Mouse (Mus musculus): ENCODE results near the gene Zfp553. TPM values are rescaled to one million over a fixed set of nuclear protein-coding genes. Genes with fewer than 3 reads are reported as not detected.
A peak's percentile ranks its signal among the peaks of the same experiment; 100 is the strongest.

Zfp553 gene
- 41.3 and 42.5 TPM in 2 replicates for polyA plus RNA-seq (2015; fragmentation: Nextera tagmentation; extraction: Ambion mirVana)

DNA sequence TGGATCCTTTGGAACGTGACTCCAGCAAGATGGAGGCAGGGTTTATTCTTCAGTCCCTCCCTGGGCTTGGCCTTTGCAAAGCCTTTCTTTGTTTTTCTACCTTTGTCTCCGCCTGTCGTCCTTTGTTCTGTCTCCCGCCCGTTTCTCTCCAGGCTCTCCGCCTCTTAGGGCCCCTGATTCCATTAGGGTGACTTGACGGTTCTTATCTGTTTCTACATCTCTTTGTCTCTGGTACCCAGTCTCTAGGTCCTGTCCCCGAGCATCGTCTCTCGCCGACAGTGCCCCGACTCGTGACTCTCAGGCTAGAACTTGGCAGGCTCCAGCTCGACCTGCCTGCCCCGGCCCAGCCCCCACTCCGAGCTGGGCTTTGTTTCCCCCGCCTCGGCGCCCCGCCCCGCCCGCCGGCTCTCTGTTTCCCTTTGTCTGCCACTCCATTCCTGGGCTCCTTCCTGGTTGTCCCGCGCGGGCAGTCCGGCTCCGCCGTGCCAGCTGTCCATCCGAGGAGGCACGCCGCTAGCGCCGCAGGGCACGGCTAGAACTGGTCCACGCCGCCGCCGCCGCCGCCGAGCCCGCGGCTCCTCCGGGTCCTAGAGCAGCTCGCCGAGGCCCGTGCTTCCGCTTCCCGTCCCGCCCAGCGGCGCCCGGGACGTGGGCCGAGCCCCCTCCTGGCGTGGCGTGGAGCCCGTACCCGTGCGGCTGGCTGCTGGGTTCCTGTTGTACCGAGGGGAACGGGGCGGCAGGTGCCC, at the start of gene Zfp553, which contains the start of gene Sept1:
Gene Zfp553, plus strand, starts transcription at position 440 of the 746 bp plus-strand sequence.
Gene Sept1, minus strand, starts transcription at position 509 of the 746 bp plus-strand sequence.
- peaks cover 50% of the 10 kb centered on the region for H3K36me3 ChIP-seq
- no peaks in the 10 kb centered on the region for H3K27me3 ChIP-seq
- peak; percentile 92 for ATAC-seq (ENCODE audit: insufficient number of reproducible peaks, low FRiP score, low TSS enrichment, low read depth)
- peaks cover 41% of the 10 kb centered on the region for H3K4me1 ChIP-seq
- peak within 1 kb of the TSS; percentile 98 for H3K9ac ChIP-seq
- H3K9me3 ChIP-seq (replicated peaks) = no peaks in the 10 kb centered on the region
- peak within 1 kb of the TSS; percentile 98 for H3K4me3 ChIP-seq (replicated peaks)
- under 1% methylated on average over 64 of the region's 64 CpGs for WGBS
- H3K27ac ChIP-seq (replicated peaks) = peak within 1 kb of the TSS; percentile 97
- H3K4me2 ChIP-seq (replicated peaks) = peak within 1 kb of the TSS; percentile 64

DNA sequence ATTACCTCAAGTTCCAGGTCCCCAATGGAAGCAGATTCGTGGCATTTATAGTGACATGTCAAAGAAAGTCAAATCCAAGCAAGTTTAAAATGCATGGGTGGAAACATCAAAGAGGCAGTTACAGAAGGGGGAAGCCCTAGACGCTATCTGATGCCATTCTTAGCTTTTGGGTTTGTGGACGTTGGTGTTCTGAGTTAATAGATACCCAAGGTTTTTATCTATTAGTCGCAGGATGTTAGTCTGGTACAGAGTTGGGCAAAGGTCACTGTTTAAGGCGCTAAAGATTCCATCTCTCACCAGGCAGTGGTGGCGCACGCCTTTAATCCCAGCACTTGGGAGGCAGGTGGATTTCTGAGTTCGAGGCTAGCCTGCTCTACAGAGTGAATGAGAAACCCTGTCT, 49.5 kb upstream of the Zfp553 start:
- no peak overlapping the region for H3K9ac ChIP-seq
- H3K27me3 ChIP-seq = no peaks in the 10 kb centered on the region
- no peak overlapping the region for H3K4me2 ChIP-seq (replicated peaks)
- H3K4me1 ChIP-seq = no peaks in the 10 kb centered on the region
- 74% methylated on average over 8 of the region's 8 CpGs for WGBS
- no peak overlapping the region for H3K27ac ChIP-seq (replicated peaks)
- ATAC-seq (ENCODE audit: insufficient number of reproducible peaks, low FRiP score, low TSS enrichment, low read depth) = no peak
- H3K9me3 ChIP-seq (replicated peaks) = no peaks in the 10 kb centered on the region
- H3K4me3 ChIP-seq (replicated peaks) = no peak overlapping the region
- H3K36me3 ChIP-seq = no peaks in the 10 kb centered on the region

DNA sequence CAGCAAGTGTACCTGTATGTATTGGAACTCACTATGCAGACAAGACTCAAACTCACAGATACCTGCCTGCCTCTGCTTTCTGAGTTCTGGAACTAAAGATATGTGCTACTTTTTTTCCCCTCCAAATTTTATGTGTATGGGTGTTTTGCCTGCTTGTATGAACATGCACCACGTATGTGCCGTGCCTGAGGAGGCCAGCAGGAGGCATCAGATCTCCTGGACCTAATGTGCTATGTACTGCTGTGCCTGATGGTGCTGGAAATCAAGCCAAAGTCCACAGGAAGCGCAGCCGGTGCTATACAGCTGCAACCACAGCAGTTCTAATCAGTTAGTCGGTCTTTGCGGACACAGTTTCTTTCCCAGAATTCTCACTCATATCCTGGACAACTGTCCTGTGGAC, 49.0 kb upstream of the Zfp553 start:
- Histone ChIP-seq H3K4me2 (replicated peaks) (no peak overlapping the region), H3K4me1 (no peaks in the 10 kb centered on the region), H3K27me3 (no peaks in the 10 kb centered on the region), H3K9ac (no peak overlapping the region), H3K4me3 (replicated peaks) (no peak overlapping the region), H3K9me3 (replicated peaks) (no peaks in the 10 kb centered on the region), H3K36me3 (no peaks in the 10 kb centered on the region), H3K27ac (replicated peaks) (no peak overlapping the region)
- ATAC-seq (ENCODE audit: insufficient number of reproducible peaks, low FRiP score, low TSS enrichment, low read depth) = no peak
- 69% methylated on average over 6 of the region's 6 CpGs for WGBS

DNA sequence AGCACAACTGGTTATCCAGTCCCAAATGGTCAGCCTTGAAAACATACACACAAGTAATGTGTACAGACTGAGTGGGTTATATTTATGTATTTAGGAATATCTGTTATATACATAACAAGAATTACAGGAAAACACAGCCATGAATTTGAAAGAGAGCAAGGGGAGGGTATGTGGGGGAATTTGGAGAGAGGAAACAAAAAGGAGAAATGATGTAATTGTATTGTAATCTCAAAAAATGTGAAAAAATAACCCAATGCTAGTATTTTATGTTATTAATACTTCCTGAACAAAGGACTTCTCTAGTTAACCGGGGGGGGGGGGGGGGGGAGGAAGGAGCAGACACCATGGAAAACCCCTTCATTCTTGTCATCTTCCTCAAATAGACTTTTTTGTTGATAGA, 48.1 kb upstream of the Zfp553 start:
- H3K27me3 ChIP-seq = no peaks in the 10 kb centered on the region
- H3K9me3 ChIP-seq (replicated peaks) = no peaks in the 10 kb centered on the region
- no peaks in the 10 kb centered on the region for H3K4me1 ChIP-seq
- no peak overlapping the region for H3K9ac ChIP-seq
- H3K4me3 ChIP-seq (replicated peaks) = no peak overlapping the region
- no peak overlapping the region for H3K27ac ChIP-seq (replicated peaks)
- no peak for ATAC-seq (ENCODE audit: insufficient number of reproducible peaks, low FRiP score, low TSS enrichment, low read depth)
- no peaks in the 10 kb centered on the region for H3K36me3 ChIP-seq
- no peak overlapping the region for H3K4me2 ChIP-seq (replicated peaks)
- WGBS = 71% methylated on average over 1 of the region's 1 CpGs

DNA sequence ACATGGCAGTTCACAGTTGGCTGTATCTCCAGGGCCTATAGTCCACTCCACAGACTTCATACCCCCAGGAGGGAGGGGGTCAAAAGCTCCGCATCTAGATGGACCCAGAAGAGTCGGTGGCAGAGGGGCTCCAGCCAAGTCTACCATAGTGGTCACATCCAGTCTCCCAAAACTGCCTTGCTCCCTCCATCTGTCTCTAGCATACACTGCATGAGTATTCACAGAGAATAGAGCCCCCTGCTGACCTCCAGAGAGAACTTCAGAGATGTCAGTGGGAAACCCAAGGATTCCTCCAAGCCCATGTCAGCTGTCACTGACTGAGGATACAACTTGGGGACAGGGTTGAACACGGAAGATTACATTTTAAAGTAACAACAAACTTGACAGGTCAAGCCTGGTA, 47.3 kb upstream of the Zfp553 start:
- Histone ChIP-seq H3K27ac (replicated peaks) (no peak overlapping the region), H3K4me1 (no peaks in the 10 kb centered on the region), H3K36me3 (0 out of 2 replicates have a peak, but pooled peaks cover 3% of the 10 kb centered on the region), H3K27me3 (no peaks in the 10 kb centered on the region), H3K4me3 (replicated peaks) (no peak overlapping the region), H3K9me3 (replicated peaks) (no peaks in the 10 kb centered on the region), H3K4me2 (replicated peaks) (no peak overlapping the region), H3K9ac (no peak overlapping the region)
- 63% methylated on average over 3 of the region's 3 CpGs for WGBS
- ATAC-seq (ENCODE audit: insufficient number of reproducible peaks, low FRiP score, low TSS enrichment, low read depth) = no peak

DNA sequence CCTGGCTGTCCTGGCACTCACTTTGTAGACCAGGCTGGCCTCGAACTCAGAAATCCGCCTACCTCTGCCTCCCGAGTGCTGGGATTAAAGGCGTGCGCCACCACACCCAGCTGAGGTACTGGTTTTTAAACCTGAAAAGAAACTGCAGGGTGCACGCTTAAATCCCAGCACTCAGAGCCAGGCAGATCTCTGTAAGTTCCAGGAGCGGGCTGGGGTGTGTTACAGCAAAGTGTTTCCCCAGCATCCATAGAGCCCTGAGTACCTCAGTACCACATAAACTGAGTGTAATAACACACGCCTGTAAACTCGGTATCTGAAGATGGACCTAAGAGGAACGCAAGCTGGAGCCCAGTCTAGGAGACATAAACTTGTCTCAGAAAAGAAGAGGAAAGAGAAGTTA, 45.5 kb upstream of the Zfp553 start:
- Histone ChIP-seq H3K36me3 (peaks cover 20% of the 10 kb centered on the region), H3K27ac (replicated peaks) (no peak overlapping the region), H3K9me3 (replicated peaks) (no peaks in the 10 kb centered on the region), H3K9ac (no peak overlapping the region), H3K4me1 (no peaks in the 10 kb centered on the region), H3K27me3 (no peaks in the 10 kb centered on the region), H3K4me3 (replicated peaks) (no peak overlapping the region), H3K4me2 (replicated peaks) (no peak overlapping the region)
- 71% methylated on average over 10 of the region's 10 CpGs for WGBS
- ATAC-seq (ENCODE audit: insufficient number of reproducible peaks, low FRiP score, low TSS enrichment, low read depth) = no peak

DNA sequence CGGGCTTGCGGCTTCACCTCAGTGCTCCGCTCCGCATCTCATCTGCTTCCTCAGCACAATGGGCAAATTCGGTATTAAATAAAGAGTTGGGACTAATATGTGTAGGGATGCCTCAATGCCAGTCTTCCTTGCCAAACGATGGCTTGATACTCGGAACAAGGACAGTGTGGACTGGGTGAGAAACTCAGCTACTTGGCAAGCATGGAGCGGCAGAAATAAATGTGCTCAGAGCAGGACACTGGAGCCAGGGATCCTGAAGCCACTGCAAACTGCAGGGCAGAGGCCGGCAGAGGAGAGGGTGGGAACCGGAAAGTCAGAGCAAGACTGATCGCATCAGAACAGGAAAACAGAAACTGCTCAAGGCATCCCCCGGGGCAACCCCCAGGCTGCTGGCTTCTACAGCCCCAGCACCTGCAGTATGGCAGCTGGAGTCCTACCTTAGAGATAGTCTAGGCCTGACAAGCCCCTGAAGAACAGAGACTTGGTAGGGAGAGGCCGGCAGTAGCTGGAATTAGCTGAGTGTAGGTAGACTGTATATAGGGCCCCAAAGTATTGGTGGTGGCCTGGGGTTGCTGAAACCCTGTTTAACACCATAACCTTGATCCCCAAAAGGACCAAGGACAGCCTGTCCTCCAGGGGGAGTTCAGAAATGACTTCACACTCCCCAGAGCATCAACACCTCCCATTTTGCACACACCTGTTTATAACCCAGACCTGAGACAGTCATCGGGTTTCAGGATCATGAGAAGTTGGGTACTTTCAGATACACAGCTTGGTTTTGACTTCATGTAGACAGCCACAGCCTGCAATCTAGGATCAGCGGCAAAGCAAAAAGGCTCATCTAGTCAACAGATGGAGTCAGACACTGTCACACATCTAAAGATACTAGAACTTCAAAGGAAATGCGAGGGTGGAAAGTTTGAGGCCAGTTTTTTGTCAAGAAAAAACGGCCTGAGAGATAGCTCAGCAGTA, 44.3 kb upstream of the Zfp553 start:
- no peaks in the 10 kb centered on the region for H3K27me3 ChIP-seq

DNA sequence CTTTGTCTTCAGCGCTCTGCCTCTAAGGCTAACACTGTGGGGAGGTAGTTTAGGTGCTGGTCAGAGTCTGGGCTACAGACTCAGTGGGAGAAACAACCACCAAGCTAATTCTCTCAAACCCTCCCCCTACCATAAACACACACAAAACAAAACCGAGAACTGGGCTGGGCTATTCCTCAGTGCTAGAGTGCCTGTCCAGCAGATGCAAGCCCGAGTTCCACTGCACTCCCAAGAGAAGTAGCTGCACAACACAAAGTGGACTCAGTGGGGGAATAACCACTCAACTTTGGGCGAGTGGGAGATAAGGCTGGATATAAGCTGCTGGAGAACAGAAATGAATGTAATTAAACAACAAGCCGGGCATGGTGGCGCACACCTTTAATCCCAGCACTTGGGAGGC, 42.2 kb upstream of the Zfp553 start:
- Histone ChIP-seq H3K4me2 (replicated peaks) (no peak overlapping the region), H3K4me1 (peaks cover 15% of the 10 kb centered on the region), H3K9me3 (replicated peaks) (no peaks in the 10 kb centered on the region), H3K9ac (no peak overlapping the region), H3K27me3 (no peaks in the 10 kb centered on the region), H3K36me3 (peaks cover 45% of the 10 kb centered on the region), H3K27ac (replicated peaks) (no peak overlapping the region), H3K4me3 (replicated peaks) (no peak overlapping the region)
- no peak for ATAC-seq (ENCODE audit: insufficient number of reproducible peaks, low FRiP score, low TSS enrichment, low read depth)
- WGBS = 78% methylated on average over 6 of the region's 6 CpGs

More for the DNA sequence above, 44.3 kb upstream of the Zfp553 start:
- H3K4me1 ChIP-seq = no peaks in the 10 kb centered on the region
- H3K4me2 ChIP-seq (replicated peaks) = no peak overlapping the region
- no peak overlapping the region for H3K4me3 ChIP-seq (replicated peaks)
- no peaks in the 10 kb centered on the region for H3K9me3 ChIP-seq (replicated peaks)
- WGBS = 80% methylated on average over 17 of the region's 17 CpGs
- no peak overlapping the region for H3K9ac ChIP-seq
- ATAC-seq (ENCODE audit: insufficient number of reproducible peaks, low FRiP score, low TSS enrichment, low read depth) = no peak
- peaks cover 33% of the 10 kb centered on the region for H3K36me3 ChIP-seq
- no peak overlapping the region for H3K27ac ChIP-seq (replicated peaks)

DNA sequence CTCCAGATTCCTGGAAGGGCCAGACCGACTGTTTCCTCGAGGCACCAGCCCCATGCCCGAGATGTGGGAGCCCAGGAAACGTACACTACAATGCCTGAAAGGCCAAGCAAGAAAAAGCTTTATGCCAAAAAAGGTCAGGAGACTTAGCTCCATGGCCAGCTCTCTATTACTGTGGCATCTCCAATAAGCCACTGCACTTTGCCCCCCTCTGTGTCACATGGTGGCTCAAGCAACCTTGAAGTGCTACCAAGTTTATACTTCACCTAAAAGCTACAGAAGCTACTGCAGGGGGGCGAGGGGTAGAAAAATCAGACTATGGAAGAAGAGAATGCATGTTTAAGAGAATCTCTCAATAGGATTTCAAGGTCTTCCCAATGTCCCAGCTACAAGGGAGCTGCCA, 39.9 kb upstream of the Zfp553 start:
- H3K4me3 ChIP-seq (replicated peaks) = no peak overlapping the region
- WGBS = 93% methylated on average over 5 of the region's 5 CpGs
- peaks cover 27% of the 10 kb centered on the region for H3K4me1 ChIP-seq
- H3K9ac ChIP-seq = no peak overlapping the region
- peaks cover 58% of the 10 kb centered on the region for H3K36me3 ChIP-seq
- no peaks in the 10 kb centered on the region for H3K27me3 ChIP-seq
- no peak overlapping the region for H3K4me2 ChIP-seq (replicated peaks)
- no peaks in the 10 kb centered on the region for H3K9me3 ChIP-seq (replicated peaks)
- H3K27ac ChIP-seq (replicated peaks) = no peak overlapping the region
- no peak for ATAC-seq (ENCODE audit: insufficient number of reproducible peaks, low FRiP score, low TSS enrichment, low read depth)

DNA sequence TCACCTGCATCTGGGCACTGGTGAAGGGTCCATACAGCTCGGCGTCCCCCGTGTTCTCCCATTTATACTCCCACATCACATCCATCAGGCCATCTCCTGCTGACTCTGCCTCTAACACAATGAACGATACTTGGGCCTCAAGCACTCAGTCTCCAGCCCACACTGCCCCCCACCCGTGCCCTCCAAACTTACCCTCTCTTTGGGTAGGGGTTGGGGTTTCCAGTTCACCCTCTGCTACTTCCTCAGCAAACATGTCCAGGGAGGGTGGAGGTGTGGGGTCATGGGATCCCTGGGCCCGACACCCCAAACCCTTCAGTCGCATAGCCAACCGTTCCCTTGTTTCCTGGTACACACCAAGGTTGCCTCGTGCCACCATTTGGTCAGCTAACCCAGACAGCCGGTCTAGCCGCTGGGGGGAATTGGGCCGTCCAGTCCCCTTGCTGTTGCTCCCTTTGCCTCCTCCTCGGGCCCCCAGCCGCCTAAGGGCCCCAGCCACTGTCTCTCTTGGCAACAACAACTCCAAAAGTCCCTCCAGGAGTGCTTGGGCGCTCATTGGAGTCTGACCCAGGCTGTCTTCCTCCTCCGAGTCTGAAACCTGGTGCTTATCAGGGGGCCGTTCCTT, 38.7 kb upstream of the Zfp553 start:
- Histone ChIP-seq H3K4me3 (replicated peaks) (peak overlapping the region; percentile 89; the same call in 1 of the 2 replicates), H3K9me3 (replicated peaks) (no peaks in the 10 kb centered on the region), H3K27me3 (no peaks in the 10 kb centered on the region), H3K4me1 (peaks cover 27% of the 10 kb centered on the region), H3K4me2 (replicated peaks) (peak overlapping the region; percentile 73), H3K27ac (replicated peaks) (no peak overlapping the region), H3K36me3 (peaks cover 70% of the 10 kb centered on the region), H3K9ac (no peak overlapping the region)
- no peak for ATAC-seq (ENCODE audit: insufficient number of reproducible peaks, low FRiP score, low TSS enrichment, low read depth)
- 93% methylated on average over 17 of the region's 17 CpGs for WGBS

DNA sequence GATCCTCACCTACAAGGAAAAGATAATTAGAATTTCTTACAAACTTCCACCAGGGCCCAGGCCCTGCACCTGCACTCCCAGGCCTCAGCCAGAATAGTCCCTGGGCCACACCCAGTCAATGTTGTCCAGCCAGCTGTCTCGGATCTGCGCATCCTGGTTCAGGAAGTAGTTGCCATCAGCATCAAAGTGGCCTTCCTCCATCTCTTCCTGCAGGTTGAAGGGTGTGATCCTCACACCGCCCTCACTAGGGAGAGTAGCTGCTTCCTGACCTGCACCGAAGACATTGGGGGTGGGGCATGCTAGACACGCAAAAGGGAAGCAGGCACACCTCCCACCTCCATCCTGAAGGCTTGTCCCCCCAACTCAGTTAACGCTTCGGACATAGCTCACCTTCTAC, 38.2 kb upstream of the Zfp553 start:
- Histone ChIP-seq H3K4me1 (peaks cover 27% of the 10 kb centered on the region), H3K4me3 (replicated peaks) (peak overlapping the region; percentile 89), H3K9ac (peak overlapping the region; percentile 70), H3K4me2 (replicated peaks) (peak overlapping the region; percentile 73), H3K27me3 (no peaks in the 10 kb centered on the region), H3K9me3 (replicated peaks) (no peaks in the 10 kb centered on the region), H3K36me3 (peaks cover 75% of the 10 kb centered on the region), H3K27ac (replicated peaks) (peak overlapping the region; percentile 92)
- WGBS = 78% methylated on average over 7 of the region's 7 CpGs
- no peak for ATAC-seq (ENCODE audit: insufficient number of reproducible peaks, low FRiP score, low TSS enrichment, low read depth)
